Mouse (Mus musculus) heart, postnatal 0 days (tissue): Measurements from ENCODE around the gene Eif2s1. TPM values are rescaled to one million over a fixed set of nuclear protein-coding genes. Genes with fewer than 3 reads are reported as not detected.

Experiments
- ATAC-seq: fragments of 200-750 bp; cut with Nextera tagmentation; 2 replicates; pipeline ENCODE4 v1.8.0; 2017; ENCODE audit warnings: low read depth, moderate number of reproducible peaks, moderate library complexity; ENCODE audit not compliant: insufficient read depth
- DNase-seq: peaks from one replicate; pipeline ENCODE4 v3.0.0-alpha.2; 2016; ENCODE audit warnings: low spot score
- H3K27ac ChIP-seq: fragments of 300-500 bp; sonication (generic); 2 replicates; pipeline ENCODE4 v1.5.1; 2014; ENCODE audit warnings: low read depth, mild to moderate bottlenecking
- H3K27me3 ChIP-seq: fragments of 300-500 bp; sonication (generic); 2 replicates; pipeline ENCODE4 v1.6.1; 2014; ENCODE audit warnings: low read length, mixed read lengths; ENCODE audit not compliant: control insufficient read depth, insufficient read depth
- H3K36me3 ChIP-seq: fragments of 300-500 bp; sonication (generic); replicated peaks from 2 replicates; pipeline ENCODE4 v1.6.1; 2014; ENCODE audit warnings: low read length, mixed read lengths; ENCODE audit not compliant: control insufficient read depth, insufficient read depth
- H3K4me1 ChIP-seq: fragments of 300-500 bp; sonication (generic); 2 replicates; pipeline ENCODE4 v1.6.1; 2014; ENCODE audit warnings: antibody characterized with exemption; ENCODE audit not compliant: control insufficient read depth, insufficient read depth
- H3K4me2 ChIP-seq: fragments of 300-500 bp; sonication (generic); 2 replicates; pipeline ENCODE4 v1.6.1; 2014; ENCODE audit warnings: low read depth, mild to moderate bottlenecking, low read length, moderate library complexity
- H3K4me3 ChIP-seq: fragments of 300-500 bp; sonication (generic); 2 replicates; pipeline ENCODE4 v1.5.1; 2014; ENCODE audit warnings: low read depth, low read length
- H3K9ac ChIP-seq: fragments of 300-500 bp; sonication (generic); replicated peaks from 2 replicates; pipeline ENCODE4 v1.6.1; 2014; ENCODE audit warnings: low read depth, low read length, mixed read lengths
- H3K9me3 ChIP-seq: fragments of 300-500 bp; sonication (generic); replicated peaks from 2 replicates; pipeline ENCODE4 v1.6.1; 2016; ENCODE audit warnings: low read length; ENCODE audit not compliant: control insufficient read depth
- CTCF ChIP-seq: IDR thresholded peaks from 2 replicates; pipeline ENCODE4 v1.5.1; 2016; ENCODE audit warnings: antibody characterized with exemption, control low read depth, low read depth
- EP300 ChIP-seq: IDR thresholded peaks from 2 replicates; pipeline ENCODE4 v1.6.1; 2016; ENCODE audit warnings: antibody characterized with exemption, low read depth
- WGBS: fragments of 180-500 bp; shearing (Covaris S2); extraction: QIAGEN DNeasy Blood & Tissue Kit; methylation state at CpG from one replicate; pipeline ENCODE4 v1.1.7; 2014; 5-methylcytosine and 5-hydroxymethylcytosine counted together
- polyA plus RNA-seq: library from polyadenylated mRNA; unstranded; fragments of >200 nt; fragmentation: Nextera tagmentation; extraction: Ambion mirVana; gene quantifications from 2 replicates; pipeline ENCODE4 v1.2.1, GENCODE M21; 2015
- total RNA-seq: library from RNA; depleted of rRNA; stranded (reverse); fragments of >200 nt; gene quantifications from 2 replicates; pipeline ENCODE4 v1.2.3, GENCODE M21; 2014; ENCODE audit warnings: low replicate concordance

Eif2s1 gene
- total and polyA plus RNA-seq, 2 experiments from 2014 or later, result 37.7 to 101 TPM

- peak; percentile 19 for DNase-seq
- no peak within 1 kb of the TSS for H3K27ac ChIP-seq
- H3K4me3 ChIP-seq, result peak within 1 kb of the TSS; percentile 44
- peaks cover 17% of the 10 kb centered on the region; the same call in 1 of the 2 replicates for H3K27me3 ChIP-seq
- H3K4me2 ChIP-seq, result peak within 1 kb of the TSS; percentile 76
- 5% methylated on average over 34 of the region's 38 CpGs for WGBS
- H3K9me3 ChIP-seq, result no peaks in the 10 kb centered on the region; the same call in 1 of the 2 replicates
- ATAC-seq, result no peak
- no peak for TF ChIP-seq EP300
- TF ChIP-seq CTCF, result peak; percentile 26; the same call in 1 of the 2 replicates
- no peak within 1 kb of the TSS; the same call in 1 of the 2 replicates for H3K9ac ChIP-seq
- H3K36me3 ChIP-seq, result no peaks in the 10 kb centered on the region
- peaks cover 8% of the 10 kb centered on the region for H3K4me1 ChIP-seq
Measured at GRCm38 (mm10) chr12:78906707-78907162, 45.1 kb downstream of the Eif2s1 start, which contains the start of gene Plek2. TSS of gene Plek2 (minus strand) at chr12:78906964.

GRCm38 (mm10) chr12:78908081-78908605, 46.5 kb downstream of the Eif2s1 start:
- TF ChIP-seq CTCF, result no peak
- Histone ChIP-seq H3K36me3 (no peaks in the 10 kb centered on the region), H3K9me3 (no peaks in the 10 kb centered on the region; the same call in 1 of the 2 replicates), H3K4me1 (peaks cover 9% of the 10 kb centered on the region), H3K27me3 (peaks cover 29% of the 10 kb centered on the region; the same call in 1 of the 2 replicates), H3K4me3 (no peak overlapping the region), H3K9ac (no peak overlapping the region), H3K27ac (no peak overlapping the region), H3K4me2 (no peak overlapping the region)
- no peak for DNase-seq
- no peak for ATAC-seq
- WGBS, result 70% methylated on average over 6 of the region's 6 CpGs

- Histone ChIP-seq H3K4me3 (peak overlapping the region; percentile 47), H3K36me3 (no peaks in the 10 kb centered on the region), H3K27me3 (peaks cover 29% of the 10 kb centered on the region; the same call in 1 of the 2 replicates), H3K4me2 (peak overlapping the region; percentile 78), H3K27ac (no peak overlapping the region), H3K9ac (peak overlapping the region; percentile 33), H3K9me3 (no peaks in the 10 kb centered on the region; the same call in 1 of the 2 replicates), H3K4me1 (peaks cover 9% of the 10 kb centered on the region)
- 15% methylated on average over 16 of the region's 16 CpGs for WGBS
- DNase-seq, result peak; percentile 29
- ATAC-seq, result peak; percentile 51; the same call in 1 of the 2 replicates
- TF ChIP-seq EP300 (no peak), CTCF (no peak)
Measured at GRCm38 (mm10) chr12:78910684-78911461, 49.3 kb downstream of the Eif2s1 start.

- H3K36me3 ChIP-seq, result no peaks in the 10 kb centered on the region
- H3K9me3 ChIP-seq, result no peaks in the 10 kb centered on the region; the same call in 1 of the 2 replicates
- H3K27me3 ChIP-seq, result peaks cover 29% of the 10 kb centered on the region; the same call in 1 of the 2 replicates
- H3K9ac ChIP-seq, result peak overlapping the region; percentile 26; the same call in 1 of the 2 replicates
- no peak for TF ChIP-seq CTCF
- 0 out of 2 replicates have a peak, but pooled peaks have one; percentile 23 for TF ChIP-seq EP300
- peak overlapping the region; percentile 78 for H3K4me2 ChIP-seq
- H3K4me1 ChIP-seq, result peaks cover 6% of the 10 kb centered on the region
- peak overlapping the region; percentile 47 for H3K4me3 ChIP-seq
- peak; percentile 59 for ATAC-seq
- 2% methylated on average over 37 of the region's 37 CpGs for WGBS
- DNase-seq, result peak; percentile 41
- no peak overlapping the region for H3K27ac ChIP-seq
Measured at GRCm38 (mm10) chr12:78911707-78912417, 50.2 kb downstream of the Eif2s1 start.

GRCm38 (mm10) chr12:78914458-78914857, 52.8 kb downstream of the Eif2s1 start:
- Histone ChIP-seq H3K9me3 (no peaks in the 10 kb centered on the region), H3K4me1 (0 out of 2 replicates have a peak, but pooled peaks cover 3% of the 10 kb centered on the region), H3K4me3 (no peak overlapping the region), H3K27ac (no peak overlapping the region), H3K9ac (no peak overlapping the region), H3K27me3 (peaks cover 29% of the 10 kb centered on the region; the same call in 1 of the 2 replicates), H3K4me2 (no peak overlapping the region), H3K36me3 (no peaks in the 10 kb centered on the region)
- TF ChIP-seq CTCF (no peak), EP300 (no peak)
- 75% methylated on average over 4 of the region's 4 CpGs for WGBS
- DNase-seq, result no peak
- no peak for ATAC-seq
